Mouse (Mus musculus): ENCODE measurements around the gene 2010109A12Rik. TPM values are rescaled to one million over a fixed set of nuclear protein-coding genes. Genes with fewer than 3 reads are reported as not detected.

The 2010109A12Rik gene
- polyA plus RNA-seq, 1 experiment, result 1.2 TPM

GRCm38 (mm10) chr5:93189607-93190006, 16.7 kb upstream of the 2010109A12Rik start:
- Histone ChIP-seq H3K4me3 (ENCODE audit: low read depth, low read length) (no peak overlapping the region), H3K36me3 (ENCODE audit: control insufficient read depth, insufficient read depth, low read length, poor library complexity, severe bottlenecking) (peaks cover 38% of the 10 kb centered on the region)
- no peak for TF ChIP-seq CTCF (IDR thresholded peaks at IDR 0.05; ENCODE audit: low read depth, low read length)
- TF ChIP-seq EP300 (IDR thresholded peaks at IDR 0.05; ENCODE audit: insufficient read depth, low read depth, low read length), result no peak
- TF ChIP-seq POLR2A (IDR thresholded peaks at IDR 0.05; ENCODE audit: insufficient read depth, low read length), result no peak

GRCm38 (mm10) chr5:93190428-93190827, 15.9 kb upstream of the 2010109A12Rik start:
- no peak overlapping the region for H3K27ac ChIP-seq (ENCODE audit: insufficient read depth, low read length)
- H3K9ac ChIP-seq (ENCODE audit: low read depth, poor library complexity, severe bottlenecking), result no peak overlapping the region
- no peaks in the 10 kb centered on the region for H3K4me1 ChIP-seq (ENCODE audit: control insufficient read depth, insufficient read depth, low read length)
- no peaks in the 10 kb centered on the region for H3K27me3 ChIP-seq (ENCODE audit: control insufficient read depth, insufficient read depth, low read length, poor library complexity, severe bottlenecking)
- no peak overlapping the region for H3K4me3 ChIP-seq (ENCODE audit: low read depth, low read length)
- H3K9me3 ChIP-seq (replicated peaks; ENCODE audit: control insufficient read depth, insufficient read depth, low read length, poor library complexity, severe bottlenecking), result no peaks in the 10 kb centered on the region
- TF ChIP-seq CTCF (IDR thresholded peaks at IDR 0.05; ENCODE audit: low read depth, low read length) (no peak), POLR2A (IDR thresholded peaks at IDR 0.05; ENCODE audit: insufficient read depth, low read length) (no peak), EP300 (IDR thresholded peaks at IDR 0.05; ENCODE audit: insufficient read depth, low read depth, low read length) (no peak)
- H3K36me3 ChIP-seq (ENCODE audit: control insufficient read depth, insufficient read depth, low read length, poor library complexity, severe bottlenecking), result peaks cover 36% of the 10 kb centered on the region

More at GRCm38 (mm10) chr5:93189607-93190006, 16.7 kb upstream of the 2010109A12Rik start:
- Histone ChIP-seq H3K9ac (ENCODE audit: low read depth, poor library complexity, severe bottlenecking) (no peak overlapping the region), H3K9me3 (replicated peaks; ENCODE audit: control insufficient read depth, insufficient read depth, low read length, poor library complexity, severe bottlenecking) (no peaks in the 10 kb centered on the region), H3K27ac (ENCODE audit: insufficient read depth, low read length) (no peak overlapping the region), H3K27me3 (ENCODE audit: control insufficient read depth, insufficient read depth, low read length, poor library complexity, severe bottlenecking) (no peaks in the 10 kb centered on the region), H3K4me1 (ENCODE audit: control insufficient read depth, insufficient read depth, low read length) (no peaks in the 10 kb centered on the region)

- H3K9me3 ChIP-seq (replicated peaks; ENCODE audit: control insufficient read depth, insufficient read depth, low read length, poor library complexity, severe bottlenecking), result no peaks in the 10 kb centered on the region
- H3K36me3 ChIP-seq (ENCODE audit: control insufficient read depth, insufficient read depth, low read length, poor library complexity, severe bottlenecking), result peaks cover 34% of the 10 kb centered on the region
- no peak for TF ChIP-seq POLR2A (IDR thresholded peaks at IDR 0.05; ENCODE audit: insufficient read depth, low read length)
- no peak for TF ChIP-seq CTCF (IDR thresholded peaks at IDR 0.05; ENCODE audit: low read depth, low read length)
- no peak for TF ChIP-seq EP300 (IDR thresholded peaks at IDR 0.05; ENCODE audit: insufficient read depth, low read depth, low read length)
- H3K27ac ChIP-seq (ENCODE audit: insufficient read depth, low read length), result no peak overlapping the region
- no peaks in the 10 kb centered on the region for H3K4me1 ChIP-seq (ENCODE audit: control insufficient read depth, insufficient read depth, low read length)
- no peak overlapping the region for H3K9ac ChIP-seq (ENCODE audit: low read depth, poor library complexity, severe bottlenecking)
- H3K4me3 ChIP-seq (ENCODE audit: low read depth, low read length), result no peak overlapping the region
- H3K27me3 ChIP-seq (ENCODE audit: control insufficient read depth, insufficient read depth, low read length, poor library complexity, severe bottlenecking), result no peaks in the 10 kb centered on the region
Observed at GRCm38 (mm10) chr5:93198232-93198631, 8.1 kb upstream of the 2010109A12Rik start.

- Histone ChIP-seq H3K4me1 (ENCODE audit: control insufficient read depth, insufficient read depth, low read length) (no peaks in the 10 kb centered on the region), H3K27me3 (ENCODE audit: control insufficient read depth, insufficient read depth, low read length, poor library complexity, severe bottlenecking) (no peaks in the 10 kb centered on the region), H3K36me3 (ENCODE audit: control insufficient read depth, insufficient read depth, low read length, poor library complexity, severe bottlenecking) (peaks cover 32% of the 10 kb centered on the region), H3K9me3 (replicated peaks; ENCODE audit: control insufficient read depth, insufficient read depth, low read length, poor library complexity, severe bottlenecking) (no peaks in the 10 kb centered on the region), H3K27ac (ENCODE audit: insufficient read depth, low read length) (no peak overlapping the region), H3K9ac (ENCODE audit: low read depth, poor library complexity, severe bottlenecking) (no peak overlapping the region), H3K4me3 (ENCODE audit: low read depth, low read length) (no peak overlapping the region)
- TF ChIP-seq EP300 (IDR thresholded peaks at IDR 0.05; ENCODE audit: insufficient read depth, low read depth, low read length), result no peak
- TF ChIP-seq CTCF (IDR thresholded peaks at IDR 0.05; ENCODE audit: low read depth, low read length), result no peak
- no peak for TF ChIP-seq POLR2A (IDR thresholded peaks at IDR 0.05; ENCODE audit: insufficient read depth, low read length)
Observed at GRCm38 (mm10) chr5:93201181-93201580, 5.1 kb upstream of the 2010109A12Rik start.

GRCm38 (mm10) chr5:93205371-93206108, 778 bp upstream of the 2010109A12Rik start:
- Histone ChIP-seq H3K36me3 (ENCODE audit: control insufficient read depth, insufficient read depth, low read length, poor library complexity, severe bottlenecking) (peaks cover 14% of the 10 kb centered on the region), H3K9ac (ENCODE audit: low read depth, poor library complexity, severe bottlenecking) (peak overlapping the region; percentile 98), H3K27ac (ENCODE audit: insufficient read depth, low read length) (no peak overlapping the region), H3K4me1 (ENCODE audit: control insufficient read depth, insufficient read depth, low read length) (no peaks in the 10 kb centered on the region), H3K9me3 (replicated peaks; ENCODE audit: control insufficient read depth, insufficient read depth, low read length, poor library complexity, severe bottlenecking) (no peaks in the 10 kb centered on the region), H3K27me3 (ENCODE audit: control insufficient read depth, insufficient read depth, low read length, poor library complexity, severe bottlenecking) (no peaks in the 10 kb centered on the region), H3K4me3 (ENCODE audit: low read depth, low read length) (peak overlapping the region; percentile 98)
- TF ChIP-seq EP300 (IDR thresholded peaks at IDR 0.05; ENCODE audit: insufficient read depth, low read depth, low read length) (no peak), CTCF (IDR thresholded peaks at IDR 0.05; ENCODE audit: low read depth, low read length) (no peak), POLR2A (IDR thresholded peaks at IDR 0.05; ENCODE audit: insufficient read depth, low read length) (no peak)

GRCm38 (mm10) chr5:93207006-93207348, 659 bp downstream of the 2010109A12Rik start:
- peak overlapping the region; percentile 47; the same call in 1 of the 2 replicates for H3K4me3 ChIP-seq (ENCODE audit: low read depth, low read length)
- 0 out of 2 replicates have a peak overlapping the region, but pooled peaks have one; percentile 49 for H3K27ac ChIP-seq (ENCODE audit: insufficient read depth, low read length)
- peak overlapping the region; percentile 98 for H3K9ac ChIP-seq (ENCODE audit: low read depth, poor library complexity, severe bottlenecking)
- no peaks in the 10 kb centered on the region for H3K27me3 ChIP-seq (ENCODE audit: control insufficient read depth, insufficient read depth, low read length, poor library complexity, severe bottlenecking)
- H3K36me3 ChIP-seq (ENCODE audit: control insufficient read depth, insufficient read depth, low read length, poor library complexity, severe bottlenecking), result peaks cover 3% of the 10 kb centered on the region
- TF ChIP-seq POLR2A (IDR thresholded peaks at IDR 0.05; ENCODE audit: insufficient read depth, low read length), result no peak
- TF ChIP-seq EP300 (IDR thresholded peaks at IDR 0.05; ENCODE audit: insufficient read depth, low read depth, low read length), result no peak
- H3K9me3 ChIP-seq (replicated peaks; ENCODE audit: control insufficient read depth, insufficient read depth, low read length, poor library complexity, severe bottlenecking), result no peaks in the 10 kb centered on the region
- no peaks in the 10 kb centered on the region for H3K4me1 ChIP-seq (ENCODE audit: control insufficient read depth, insufficient read depth, low read length)
